Comparison of ENCODE assay signal across 20 mouse cellular contexts in the genomic region with DNA sequence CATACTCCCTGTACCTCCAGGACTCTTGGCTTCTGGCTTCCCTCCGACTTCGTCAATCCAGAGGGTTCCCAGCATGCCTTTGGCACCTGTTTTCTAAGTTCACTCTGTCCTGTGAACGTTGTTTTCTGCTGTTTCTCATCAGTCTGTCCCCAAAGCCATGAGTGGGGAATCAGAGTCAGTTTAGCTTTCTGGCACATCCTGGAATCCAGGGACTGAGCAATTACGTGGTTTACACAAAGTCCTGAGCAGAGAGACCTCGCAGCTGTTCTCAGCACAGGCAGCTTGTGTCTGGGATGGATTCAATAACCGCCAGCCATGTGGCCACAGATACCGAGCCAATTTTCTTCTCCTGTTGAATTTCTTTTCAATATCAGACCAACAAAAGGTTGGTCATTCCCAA. TPM values are rescaled to one million over a fixed set of nuclear protein-coding genes. Genes with fewer than 3 reads are reported as not detected.
DNase-seq lines count a peak whose midpoint lies in the region; ATAC-seq and TF ChIP-seq lines count a peak whose summit lies in the region.
"Had no signal": no experiment of that assay in that cellular context is flagged by ENCODE, and none has a peak within 500 bp of the region (broad histone marks: within the 10 kb centered on the region; RNA-seq: fewer than 3 reads in every experiment).

No protein-coding gene starts in this region.

- no peak for TF ChIP-seq CTCF in brain, embryonic 14.5 days (IDR thresholded peaks at IDR 0.05; ENCODE audit: borderline replicate concordance, extremely low read depth, insufficient read depth, insufficient read length)
- TF ChIP-seq CTCF in lung, embryonic 14.5 days (IDR thresholded peaks at IDR 0.05; ENCODE audit: low read depth): no peak

- no peak overlapping the region for H3K9ac ChIP-seq in heart, embryonic 11.5 days (ENCODE audit: low read depth, low read length)
- H3K9ac ChIP-seq in lung, embryonic 14.5 days: no peak overlapping the region
- H3K9ac ChIP-seq: embryonic facial prominence, embryonic 12.5 days; forebrain, embryonic 12.5 days; forebrain, postnatal 0 days; heart, embryonic 12.5 days; hindbrain, embryonic 15.5 days had no signal

- peaks cover 2% of the 10 kb centered on the region; the same call in 1 of the 2 replicates for H3K9me3 ChIP-seq in heart, embryonic 11.5 days (replicated peaks; ENCODE audit: control insufficient read depth, low read length)
- H3K9me3 ChIP-seq in lung, embryonic 14.5 days (ENCODE audit: low read depth, low read length): no peaks in the 10 kb centered on the region
- H3K9me3 ChIP-seq: embryonic facial prominence, embryonic 12.5 days; hindbrain, embryonic 15.5 days had no signal

- WGBS in heart, embryonic 11.5 days (ENCODE audit: insufficient replicate concordance): 73% methylated on average over 7 of the region's 7 CpGs
- WGBS in lung, embryonic 14.5 days: 51% methylated on average over 7 of the region's 7 CpGs

- no peak overlapping the region for H3K4me3 ChIP-seq in heart, embryonic 11.5 days (ENCODE audit: low read depth, low read length)
- H3K4me3 ChIP-seq in lung, embryonic 14.5 days (ENCODE audit: low read depth, low read length): no peak overlapping the region
- H3K4me3 ChIP-seq: embryonic facial prominence, embryonic 12.5 days; forebrain, embryonic 12.5 days; gastrocnemius, adult 2 months; heart, embryonic 12.5 days; hindbrain, embryonic 15.5 days had no signal

- H3K27ac ChIP-seq in heart, embryonic 11.5 days (ENCODE audit: low read depth, low read length): no peak overlapping the region
- no peak overlapping the region for H3K27ac ChIP-seq in lung, embryonic 14.5 days (ENCODE audit: low read depth)
- H3K27ac ChIP-seq: embryonic facial prominence, embryonic 12.5 days; forebrain, embryonic 12.5 days; gastrocnemius, adult 2 months; hindbrain, embryonic 15.5 days had no signal

- peak; percentile 97 for DNase-seq in heart, adult 11 months
- DNase-seq in brain, embryonic 14.5 days (ENCODE audit: low read depth): peak; percentile 7
- DNase-seq in lung, embryonic 14.5 days: peak; percentile 58
- peak; percentile 43 for DNase-seq in lung, postnatal 25 days (ENCODE audit: low spot score)
- DNase-seq in right cerebral cortex, adult 2 months (ENCODE audit: low spot score in 2 of 2): no peak
- DNase-seq in urinary bladder, postnatal 4 days (ENCODE audit: low spot score in 2 of 2): no peak
- DNase-seq: adrenal gland, adult 2 months; adrenal gland, postnatal 25 days; cerebellum, adult 2 months; cerebellum, postnatal 14 days; embryo, embryonic 11 days; forebrain, postnatal 0 days; gastrocnemius, adult 2 months had no signal

- ATAC-seq in heart, embryonic 11.5 days (replicated peaks; ENCODE audit: insufficient number of reproducible peaks, low FRiP score, low TSS enrichment): no peak
- no peak for ATAC-seq in lung, embryonic 14.5 days (ENCODE audit: insufficient read depth)
- ATAC-seq: forebrain, postnatal 0 days; intestine, embryonic 16.5 days had no signal

- H3K4me2 ChIP-seq in heart, embryonic 11.5 days: no peak overlapping the region
- no peak overlapping the region for H3K4me2 ChIP-seq in lung, embryonic 14.5 days
- H3K4me2 ChIP-seq: embryonic facial prominence, embryonic 12.5 days; forebrain, embryonic 12.5 days; heart, embryonic 12.5 days; hindbrain, embryonic 15.5 days had no signal

- H3K4me1 ChIP-seq in heart, embryonic 11.5 days (ENCODE audit: control insufficient read depth, insufficient read depth, low read length): no peaks in the 10 kb centered on the region
- H3K4me1 ChIP-seq in lung, embryonic 14.5 days (ENCODE audit: insufficient read depth): no peaks in the 10 kb centered on the region
- H3K4me1 ChIP-seq: embryonic facial prominence, embryonic 12.5 days; forebrain, embryonic 12.5 days; hindbrain, embryonic 15.5 days had no signal

- no peak for TF ChIP-seq POLR2A in brain, embryonic 14.5 days (IDR thresholded peaks at IDR 0.05; ENCODE audit: borderline replicate concordance, extremely low read depth, insufficient read depth, insufficient read length, poor library complexity, severe bottlenecking)

- no peaks in the 10 kb centered on the region for H3K36me3 ChIP-seq in heart, embryonic 11.5 days (ENCODE audit: control insufficient read depth, insufficient read depth, low read length)
- H3K36me3 ChIP-seq in lung, embryonic 14.5 days (ENCODE audit: insufficient read depth): no peaks in the 10 kb centered on the region
- H3K36me3 ChIP-seq: embryonic facial prominence, embryonic 12.5 days; forebrain, embryonic 12.5 days; heart, embryonic 12.5 days; hindbrain, embryonic 15.5 days had no signal

- H3K27me3 ChIP-seq in heart, embryonic 11.5 days (ENCODE audit: control insufficient read depth, insufficient read depth, low read length): no peaks in the 10 kb centered on the region
- no peaks in the 10 kb centered on the region for H3K27me3 ChIP-seq in lung, embryonic 14.5 days (ENCODE audit: insufficient read depth, low read length)
- H3K27me3 ChIP-seq: embryonic facial prominence, embryonic 12.5 days; forebrain, embryonic 12.5 days; hindbrain, embryonic 15.5 days had no signal

RNA-seq across cellular contexts. Expression of gene Hmcn2, which starts 53.0 kb away (rescaled TPM):
- 0.27 TPM in 1 of 2 replicates, not detected in the other for polyA plus RNA-seq in heart, embryonic 11.5 days (2014; fragmentation: Nextera tagmentation; extraction: Ambion mirVana)
- polyA plus RNA-seq in brain, embryonic 14.5 days (2012; rRNA removed): 0.44 and 0.96 TPM in 2 replicates
- 1.1 and 1.3 TPM in 2 replicates for polyA plus RNA-seq in lung, embryonic 14.5 days (2014; fragmentation: Nextera tagmentation; extraction: Ambion mirVana)
- polyA plus RNA-seq: hindbrain, embryonic 11.5 days had no signal

Comparison
In these comparisons a context has a peak if more than half of its experiments do, and no peak if none do; other contexts are left out.
1. DNase-seq: peak in heart, adult 11 months (single experiment), brain, embryonic 14.5 days (single experiment), lung, embryonic 14.5 days (single experiment) and lung, postnatal 25 days (single experiment); none in right cerebral cortex, adult 2 months (0 of 2) and urinary bladder, postnatal 4 days (0 of 2).